11 mouse cellular contexts compared by ENCODE assay signal in genomic region chr6:94186628-94187319, GRCm38 (mm10).
DNase-seq lines count a peak whose midpoint lies in the region; ATAC-seq and TF ChIP-seq lines count a peak whose summit lies in the region.
"Had no signal": no experiment of that assay in that cellular context is flagged by ENCODE, and none has a peak within 500 bp of the region (broad histone marks: within the 10 kb centered on the region; RNA-seq: fewer than 3 reads in every experiment).

No protein-coding gene starts in this region.

- no peak overlapping the region for H3K4me3 ChIP-seq in lung, embryonic 14.5 days (ENCODE audit: low read depth, low read length)
- H3K4me3 ChIP-seq in lung, adult 2 months (replicated peaks; ENCODE audit: extremely low read depth, low read depth, low read length), result no peak overlapping the region
- no peak overlapping the region for H3K4me3 ChIP-seq in kidney, embryonic 14.5 days (ENCODE audit: low read length)
- H3K4me3 ChIP-seq in stomach, embryonic 16.5 days (replicated peaks; ENCODE audit: low read length), result no peak overlapping the region
- no peak overlapping the region for H3K4me3 ChIP-seq in left cerebral cortex, adult 2 months
- no peak overlapping the region for H3K4me3 ChIP-seq in forebrain, embryonic 14.5 days (ENCODE audit: low read depth, low read length)
- H3K4me3 ChIP-seq: hindbrain, embryonic 15.5 days; liver, embryonic 13.5 days had no signal

- ATAC-seq in lung, embryonic 14.5 days (ENCODE audit: insufficient read depth), result no peak
- ATAC-seq in kidney, embryonic 14.5 days (ENCODE audit: low FRiP score, low TSS enrichment), result no peak
- peak; percentile 68 for ATAC-seq in stomach, embryonic 16.5 days (ENCODE audit: insufficient read depth, low FRiP score)
- no peak for ATAC-seq in megakaryocyte-erythroid progenitor cell, adult 5-6 weeks (replicated peaks; ENCODE audit: low FRiP score, low TSS enrichment, poor library complexity, severe bottlenecking)
- ATAC-seq in forebrain, embryonic 14.5 days, result no peak

- no peak for TF ChIP-seq POLR2A in lung, adult 2 months (IDR thresholded peaks at IDR 0.05; ENCODE audit: borderline replicate concordance, extremely low read depth, low read depth, low read length)

- no peak for TF ChIP-seq CTCF in lung, embryonic 14.5 days (IDR thresholded peaks at IDR 0.05; ENCODE audit: low read depth)
- TF ChIP-seq CTCF in lung, adult 2 months (IDR thresholded peaks at IDR 0.05; ENCODE audit: insufficient read depth, low read length), result no peak
- TF ChIP-seq CTCF in left cerebral cortex, adult 2 months (IDR thresholded peaks at IDR 0.05), result no peak

- peak; percentile 40 for DNase-seq in lung, embryonic 14.5 days
- DNase-seq in lung, adult 2 months, result no peak
- peak; percentile 45 to 68 for DNase-seq in heart, adult 9 months (ENCODE audit: low spot score in 2 of 2)
- no peak for DNase-seq in left cerebral cortex, adult 2 months (ENCODE audit: extremely low spot score in 1 of 2, low spot score in 2 of 2)
- DNase-seq in forebrain, embryonic 14.5 days (ENCODE audit: low spot score), result no peak
- DNase-seq: liver, embryonic 13.5 days had no signal

- H3K9me3 ChIP-seq in lung, embryonic 14.5 days (ENCODE audit: low read depth, low read length), result no peaks in the 10 kb centered on the region
- no peaks in the 10 kb centered on the region for H3K9me3 ChIP-seq in kidney, embryonic 14.5 days (ENCODE audit: control insufficient read depth, low read length)
- H3K9me3 ChIP-seq in stomach, embryonic 16.5 days (replicated peaks; ENCODE audit: control insufficient read depth, low read length), result no peaks in the 10 kb centered on the region
- no peaks in the 10 kb centered on the region for H3K9me3 ChIP-seq in forebrain, embryonic 14.5 days (replicated peaks; ENCODE audit: control insufficient read depth, low read length)
- H3K9me3 ChIP-seq: hindbrain, embryonic 15.5 days; liver, embryonic 13.5 days had no signal

- intact Hi-C loops in left cerebral cortex, adult 2 months (cut with DNase I), result no loop called here

- H3K27ac ChIP-seq in lung, embryonic 14.5 days (ENCODE audit: low read depth), result peak overlapping the region; percentile 1
- peak overlapping the region; percentile 7; the same call in 1 of the 2 replicates for H3K27ac ChIP-seq in kidney, embryonic 14.5 days (ENCODE audit: low read depth, low read length)
- peak overlapping the region; percentile 92 for H3K27ac ChIP-seq in stomach, embryonic 16.5 days (ENCODE audit: low read length)
- no peak overlapping the region for H3K27ac ChIP-seq in left cerebral cortex, adult 2 months
- no peak overlapping the region for H3K27ac ChIP-seq in forebrain, embryonic 14.5 days (ENCODE audit: low read depth, low read length)
- H3K27ac ChIP-seq: hindbrain, embryonic 15.5 days; liver, embryonic 13.5 days had no signal

- H3K36me3 ChIP-seq in lung, embryonic 14.5 days (ENCODE audit: insufficient read depth), result no peaks in the 10 kb centered on the region
- H3K36me3 ChIP-seq in kidney, embryonic 14.5 days (ENCODE audit: control insufficient read depth, insufficient read depth, low read length), result no peaks in the 10 kb centered on the region
- no peaks in the 10 kb centered on the region for H3K36me3 ChIP-seq in stomach, embryonic 16.5 days (ENCODE audit: control insufficient read depth, insufficient read depth, low read length)
- H3K36me3 ChIP-seq in forebrain, embryonic 14.5 days (ENCODE audit: control insufficient read depth, insufficient read depth, low read length), result no peaks in the 10 kb centered on the region
- H3K36me3 ChIP-seq: hindbrain, embryonic 15.5 days; liver, embryonic 13.5 days had no signal

- no peak overlapping the region for H3K4me2 ChIP-seq in lung, embryonic 14.5 days
- H3K4me2 ChIP-seq in kidney, embryonic 14.5 days (replicated peaks; ENCODE audit: low read depth, low read length), result no peak overlapping the region
- H3K4me2 ChIP-seq in stomach, embryonic 16.5 days (ENCODE audit: low read depth, low read length), result peak overlapping the region; percentile 36
- H3K4me2 ChIP-seq in forebrain, embryonic 14.5 days (ENCODE audit: low read length), result no peak overlapping the region
- H3K4me2 ChIP-seq: hindbrain, embryonic 15.5 days; liver, embryonic 13.5 days had no signal

- no peaks in the 10 kb centered on the region for H3K27me3 ChIP-seq in lung, embryonic 14.5 days (ENCODE audit: insufficient read depth, low read length)
- H3K27me3 ChIP-seq in kidney, embryonic 14.5 days (ENCODE audit: control insufficient read depth, insufficient read depth, low read length), result no peaks in the 10 kb centered on the region
- no peaks in the 10 kb centered on the region for H3K27me3 ChIP-seq in stomach, embryonic 16.5 days (ENCODE audit: control insufficient read depth, insufficient read depth, low read length)
- no peaks in the 10 kb centered on the region for H3K27me3 ChIP-seq in forebrain, embryonic 14.5 days (replicated peaks; ENCODE audit: control insufficient read depth, insufficient read depth, low read length)
- H3K27me3 ChIP-seq: CH12.LX; hindbrain, embryonic 15.5 days had no signal

- H3K9ac ChIP-seq in lung, embryonic 14.5 days, result no peak overlapping the region
- no peak overlapping the region for H3K9ac ChIP-seq in kidney, embryonic 14.5 days (ENCODE audit: low read depth, low read length)
- H3K9ac ChIP-seq in stomach, embryonic 16.5 days (ENCODE audit: low read length), result peak overlapping the region; percentile 41; the same call in 1 of the 2 replicates
- no peak overlapping the region for H3K9ac ChIP-seq in forebrain, embryonic 14.5 days (ENCODE audit: low read length)
- H3K9ac ChIP-seq: hindbrain, embryonic 15.5 days; liver, embryonic 13.5 days had no signal

- 25% methylated on average over 7 of the region's 7 CpGs for WGBS in lung, embryonic 14.5 days
- WGBS in lung, adult 2 months, result 12% methylated on average over 7 of the region's 7 CpGs
- WGBS in kidney, embryonic 14.5 days, result 24% methylated on average over 7 of the region's 7 CpGs
- WGBS in stomach, embryonic 16.5 days, result 39% methylated on average over 7 of the region's 7 CpGs
- 87% methylated on average over 7 of the region's 7 CpGs for WGBS in forebrain, embryonic 14.5 days

- H3K4me1 ChIP-seq in lung, embryonic 14.5 days (ENCODE audit: insufficient read depth), result peaks cover 60% of the 10 kb centered on the region
- peaks cover 28% of the 10 kb centered on the region for H3K4me1 ChIP-seq in lung, adult 2 months (ENCODE audit: control insufficient read depth, insufficient read depth, low read length)
- peaks cover 55% of the 10 kb centered on the region for H3K4me1 ChIP-seq in kidney, embryonic 14.5 days (ENCODE audit: control insufficient read depth, insufficient read depth, low read length)
- H3K4me1 ChIP-seq in stomach, embryonic 16.5 days (ENCODE audit: control insufficient read depth, insufficient read depth, low read length), result peaks cover 54% of the 10 kb centered on the region
- peaks cover 14% of the 10 kb centered on the region for H3K4me1 ChIP-seq in forebrain, embryonic 14.5 days (ENCODE audit: control insufficient read depth, insufficient read depth, low read length)

Comparison
In these comparisons a context has a peak if more than half of its experiments do, and no peak if none do; other contexts are left out.
1. DNase-seq: peak in lung, embryonic 14.5 days (single experiment) and heart, adult 9 months (2 of 2); none in lung, adult 2 months (single experiment), left cerebral cortex, adult 2 months (0 of 2) and forebrain, embryonic 14.5 days (single experiment).
2. H3K27ac ChIP-seq: peak in lung, embryonic 14.5 days (single experiment), kidney, embryonic 14.5 days (single experiment) and stomach, embryonic 16.5 days (single experiment); none in left cerebral cortex, adult 2 months (single experiment) and forebrain, embryonic 14.5 days (single experiment).